Mouse (Mus musculus): ENCODE data around the gene Hook2.

Hook2 gene

DNA sequence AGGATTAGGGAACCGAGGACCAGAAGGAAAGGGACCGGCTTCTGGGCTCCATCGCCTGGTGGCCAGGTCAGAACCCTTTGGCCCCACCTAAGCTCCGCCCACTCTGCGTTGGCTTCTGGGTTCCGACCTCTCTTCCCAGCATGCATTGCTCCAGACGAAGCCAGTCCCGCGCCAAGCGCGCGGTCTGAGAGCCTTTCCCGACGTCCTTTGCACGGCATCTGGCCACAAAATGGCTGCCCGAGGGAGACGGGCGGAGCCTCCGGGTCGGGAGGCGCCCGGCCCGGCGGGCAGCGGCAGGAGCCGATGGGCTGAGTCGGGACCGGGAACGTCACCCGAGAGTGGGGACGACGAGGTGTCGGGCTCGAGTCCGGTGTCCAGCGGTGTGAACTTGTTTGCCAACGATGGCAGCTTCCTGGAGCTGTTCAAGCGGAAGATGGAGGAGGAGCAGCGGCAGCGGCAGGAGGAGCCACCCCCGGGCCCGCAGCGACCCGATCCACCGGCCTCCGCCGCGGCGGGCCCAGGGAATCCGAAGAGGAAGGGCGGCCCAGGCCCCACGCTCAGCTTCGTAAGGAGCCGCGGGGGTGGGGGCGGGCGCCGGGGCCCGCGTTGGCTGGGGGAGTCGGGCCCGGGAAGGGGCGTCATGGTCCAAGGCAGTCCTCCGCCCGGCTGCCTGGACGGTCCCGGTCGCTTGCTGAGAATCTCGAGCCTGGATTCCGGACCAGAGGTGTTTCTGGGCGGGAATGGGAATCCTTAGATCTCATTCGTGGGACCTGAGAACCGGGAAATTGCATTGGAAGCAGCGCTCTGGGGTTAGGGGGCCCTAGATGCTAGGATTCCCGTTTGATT lies 36.5 kb downstream of the Hook2 start, which contains the start of gene Trir:
Trir (plus strand) TSS at position 154 of the 846 bp plus-strand sequence.
- DNase-seq (ENCODE audit: low read depth, low spot score): peak; percentile 97
- H3K27me3 ChIP-seq (ENCODE audit: control insufficient read depth, insufficient read depth, low read length, poor library complexity, severe bottlenecking): no peaks in the 10 kb centered on the region

DNA sequence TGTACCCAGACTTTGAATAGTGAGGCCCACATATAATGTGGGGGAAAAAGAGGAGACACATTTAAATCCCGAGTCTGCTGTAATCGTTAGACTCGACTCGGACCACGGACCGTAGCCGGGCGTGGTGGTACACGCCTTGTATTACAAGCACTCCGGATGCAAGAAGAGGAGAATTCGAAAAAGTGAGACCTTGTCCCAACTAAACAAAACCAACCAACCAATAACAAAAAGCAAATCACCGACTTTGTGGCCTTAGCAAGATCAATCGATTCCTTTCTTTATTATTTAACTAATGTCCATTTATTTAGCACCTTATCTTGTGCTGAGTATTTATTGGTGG lies 37.1 kb downstream of the Hook2 start:
- Histone ChIP-seq H3K36me3 (ENCODE audit: control insufficient read depth, insufficient read depth, low read length, poor library complexity, severe bottlenecking) (peaks cover 3% of the 10 kb centered on the region), H3K27me3 (ENCODE audit: control insufficient read depth, insufficient read depth, low read length, poor library complexity, severe bottlenecking) (no peaks in the 10 kb centered on the region)

More for the DNA sequence above, 36.5 kb downstream of the Hook2 start, which contains the start of gene Trir:
- H3K36me3 ChIP-seq (ENCODE audit: control insufficient read depth, insufficient read depth, low read length, poor library complexity, severe bottlenecking): peaks cover 3% of the 10 kb centered on the region

DNA sequence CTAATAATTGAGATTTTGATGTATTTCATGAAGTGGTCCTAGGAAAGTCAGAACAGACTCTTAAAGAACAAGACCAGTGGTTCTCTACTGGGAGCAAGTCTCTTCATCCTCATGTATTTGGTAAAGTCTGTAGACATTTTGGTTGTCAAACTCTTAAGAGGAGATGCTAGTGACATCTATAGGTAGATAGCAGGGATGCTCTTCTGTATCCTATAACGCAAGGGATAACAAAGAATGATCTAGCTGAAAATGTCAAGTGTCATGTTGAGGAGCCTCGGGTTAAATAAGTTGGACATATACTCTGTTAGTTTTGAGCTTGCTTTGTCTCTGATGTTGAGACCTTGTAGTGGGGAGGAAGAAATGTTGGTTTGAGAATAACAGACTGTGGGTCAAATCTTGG lies 37.5 kb downstream of the Hook2 start:
- peaks cover 3% of the 10 kb centered on the region for H3K36me3 ChIP-seq (ENCODE audit: control insufficient read depth, insufficient read depth, low read length, poor library complexity, severe bottlenecking)
- DNase-seq (ENCODE audit: low read depth, low spot score): peak; percentile 32
- H3K27me3 ChIP-seq (ENCODE audit: control insufficient read depth, insufficient read depth, low read length, poor library complexity, severe bottlenecking): no peaks in the 10 kb centered on the region

More for the DNA sequence above, 37.1 kb downstream of the Hook2 start:
- DNase-seq (ENCODE audit: low read depth, low spot score): peak; percentile 30

DNA sequence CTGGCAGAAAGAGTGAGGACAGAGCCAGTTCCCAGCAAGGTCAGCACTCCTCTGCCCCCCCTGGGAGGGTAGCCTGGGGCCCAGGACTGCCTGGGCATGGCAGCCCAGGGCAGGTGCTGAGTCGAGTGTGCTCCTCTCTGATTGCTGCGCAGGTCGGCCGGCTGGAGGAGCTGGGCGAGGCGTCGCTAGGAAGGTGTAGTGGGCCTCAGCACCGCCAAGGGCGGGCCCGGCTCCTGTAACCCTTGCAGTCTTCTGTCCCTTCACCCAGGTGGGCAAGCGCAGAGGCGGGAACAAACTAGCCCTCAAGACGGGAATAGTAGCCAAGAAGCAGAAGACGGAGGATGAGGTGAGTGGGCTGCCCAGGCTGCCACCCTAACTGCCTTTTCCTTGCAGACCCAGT lies 38.9 kb downstream of the Hook2 start:
- peaks cover 3% of the 10 kb centered on the region for H3K36me3 ChIP-seq (ENCODE audit: control insufficient read depth, insufficient read depth, low read length, poor library complexity, severe bottlenecking)
- DNase-seq (ENCODE audit: low read depth, low spot score): no peak
- no peaks in the 10 kb centered on the region for H3K27me3 ChIP-seq (ENCODE audit: control insufficient read depth, insufficient read depth, low read length, poor library complexity, severe bottlenecking)

DNA sequence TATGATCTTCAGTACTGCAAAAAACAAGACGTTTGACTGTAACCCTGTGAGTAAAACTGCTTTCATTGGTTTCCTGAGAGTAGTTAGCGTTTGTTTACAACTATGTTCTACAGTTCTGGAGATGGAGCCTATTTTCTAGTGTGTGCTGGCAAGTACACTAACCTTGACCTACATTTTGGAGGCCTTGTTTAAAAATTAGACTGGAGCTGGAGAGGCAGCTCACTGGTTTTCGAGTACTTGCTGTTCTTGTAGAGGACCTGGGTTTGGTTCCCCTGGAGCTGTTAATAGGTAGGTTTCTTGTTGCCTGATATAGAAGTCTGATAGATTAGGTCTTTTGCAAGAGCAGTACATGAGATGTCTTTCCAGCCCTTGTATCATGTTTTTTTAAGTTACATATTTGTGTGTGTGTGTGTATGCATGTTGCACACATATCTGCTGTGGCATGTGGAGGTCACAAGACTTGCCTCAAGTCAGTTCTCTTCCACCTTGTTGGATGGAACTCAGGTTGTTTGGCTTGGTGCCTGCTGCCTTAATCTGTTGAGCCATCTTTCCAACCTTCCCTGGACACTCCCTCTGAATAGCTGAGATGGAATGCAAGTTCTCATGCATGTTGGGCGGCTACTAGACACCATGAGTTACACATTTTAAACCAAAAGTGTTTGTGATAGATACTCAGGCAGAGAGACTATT lies 42.4 kb downstream of the Hook2 start:
- no peak for DNase-seq (ENCODE audit: low read depth, low spot score)
- peaks cover 3% of the 10 kb centered on the region for H3K36me3 ChIP-seq (ENCODE audit: control insufficient read depth, insufficient read depth, low read length, poor library complexity, severe bottlenecking)
- no peaks in the 10 kb centered on the region for H3K27me3 ChIP-seq (ENCODE audit: control insufficient read depth, insufficient read depth, low read length, poor library complexity, severe bottlenecking)

DNA sequence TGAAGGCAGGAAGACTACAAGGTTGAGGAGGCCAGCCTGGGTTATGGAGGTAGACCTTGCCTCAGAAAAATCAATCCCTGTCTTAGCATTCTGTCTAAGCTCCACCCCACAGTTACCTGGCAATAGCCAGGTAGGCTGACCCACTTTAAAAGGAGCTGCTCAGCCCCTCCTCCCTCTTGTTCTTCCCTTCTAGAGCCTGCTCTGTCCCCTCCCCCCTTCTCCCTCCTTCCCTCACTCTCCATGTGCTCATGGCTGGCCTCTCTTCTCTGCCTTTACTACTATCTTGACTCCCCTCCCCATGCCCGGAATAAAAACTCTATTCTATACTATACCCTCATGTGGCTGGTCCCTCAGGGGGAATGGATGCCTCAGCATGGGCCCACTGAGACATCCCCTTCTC lies 43.5 kb downstream of the Hook2 start:
- peaks cover 3% of the 10 kb centered on the region for H3K36me3 ChIP-seq (ENCODE audit: control insufficient read depth, insufficient read depth, low read length, poor library complexity, severe bottlenecking)
- no peak for DNase-seq (ENCODE audit: low read depth, low spot score)
- no peaks in the 10 kb centered on the region for H3K27me3 ChIP-seq (ENCODE audit: control insufficient read depth, insufficient read depth, low read length, poor library complexity, severe bottlenecking)

DNA sequence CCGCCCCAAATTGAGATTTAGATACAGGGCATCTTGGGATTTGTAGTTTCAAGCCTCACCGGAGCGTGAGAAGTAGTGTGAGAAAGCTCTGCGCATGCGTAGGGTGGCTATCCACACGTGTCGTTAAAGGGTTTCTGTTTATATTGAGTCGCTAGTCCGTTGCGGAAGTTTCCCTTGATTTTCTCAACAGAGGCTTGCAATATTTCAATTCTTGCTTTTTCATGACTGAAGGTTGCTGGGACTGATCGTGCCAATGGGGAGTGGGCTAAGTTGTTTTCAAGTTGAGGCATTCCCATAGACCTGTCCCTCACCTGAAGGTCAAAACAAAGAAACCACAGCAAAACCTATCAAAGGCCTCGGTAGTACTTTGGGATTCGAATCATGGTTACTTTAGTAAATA lies 44.4 kb downstream of the Hook2 start:
- Histone ChIP-seq H3K27me3 (ENCODE audit: control insufficient read depth, insufficient read depth, low read length, poor library complexity, severe bottlenecking) (no peaks in the 10 kb centered on the region), H3K36me3 (ENCODE audit: control insufficient read depth, insufficient read depth, low read length, poor library complexity, severe bottlenecking) (no peaks in the 10 kb centered on the region; the same call in 1 of the 2 replicates)
- DNase-seq (ENCODE audit: low read depth, low spot score): peak; percentile 94

DNA sequence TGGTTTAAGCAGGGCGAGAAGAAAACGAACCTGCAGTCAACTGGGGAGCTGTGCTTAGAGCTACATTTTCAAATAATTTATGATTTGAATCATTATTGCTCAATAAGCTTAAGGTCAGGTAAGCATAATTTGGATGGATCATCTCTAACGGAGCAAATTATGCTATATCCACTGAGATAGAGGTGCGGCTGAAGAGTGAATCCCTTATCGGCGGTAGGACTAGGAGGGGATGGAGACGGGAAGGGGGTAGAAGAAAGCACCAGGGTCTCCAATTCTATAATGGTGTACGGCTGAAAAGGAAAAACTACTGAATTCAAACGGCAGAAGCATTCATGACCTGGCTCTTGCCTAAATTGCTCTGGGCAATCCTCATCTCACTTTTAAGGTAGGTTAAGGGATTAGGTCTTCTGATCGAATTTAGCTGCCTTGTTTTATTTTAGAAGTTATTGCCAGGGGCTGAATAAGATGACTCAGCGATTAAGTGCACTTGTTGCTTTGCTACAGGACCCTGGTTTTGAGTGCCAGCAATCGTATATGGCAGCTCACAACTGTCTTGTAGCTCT lies 44.8 kb downstream of the Hook2 start:
- DNase-seq (ENCODE audit: low read depth, low spot score): no peak
- no peaks in the 10 kb centered on the region; the same call in 1 of the 2 replicates for H3K36me3 ChIP-seq (ENCODE audit: control insufficient read depth, insufficient read depth, low read length, poor library complexity, severe bottlenecking)
- no peaks in the 10 kb centered on the region for H3K27me3 ChIP-seq (ENCODE audit: control insufficient read depth, insufficient read depth, low read length, poor library complexity, severe bottlenecking)

DNA sequence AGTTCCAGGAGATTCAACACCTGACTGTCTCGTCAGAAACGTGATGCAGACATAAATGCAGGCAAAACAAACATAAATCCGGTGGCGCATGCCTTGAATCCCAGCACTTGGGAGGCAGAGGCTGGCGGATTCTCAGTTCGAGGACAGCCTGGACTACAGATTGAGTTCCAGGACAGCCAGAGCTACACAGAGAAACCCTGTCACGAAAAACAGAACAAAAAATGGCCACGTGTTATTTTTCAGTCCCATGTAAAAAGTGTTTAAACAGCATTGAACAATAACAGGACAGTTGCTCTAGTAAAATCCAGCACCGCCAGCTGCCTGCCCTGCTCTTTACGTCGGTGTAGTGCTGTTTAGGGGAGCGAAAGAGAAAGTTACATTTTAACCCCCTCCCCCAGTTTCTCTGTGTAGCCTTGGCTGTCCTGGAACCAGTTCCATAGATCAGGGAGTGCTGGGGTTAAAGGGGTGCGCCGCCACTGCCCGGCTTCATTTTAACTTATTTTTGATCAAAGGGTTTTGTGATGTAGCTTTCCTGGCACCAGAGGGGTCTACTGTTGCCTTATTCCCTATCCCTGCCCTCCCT lies 45.4 kb downstream of the Hook2 start:
- H3K36me3 ChIP-seq (ENCODE audit: control insufficient read depth, insufficient read depth, low read length, poor library complexity, severe bottlenecking): no peaks in the 10 kb centered on the region; the same call in 1 of the 2 replicates
- DNase-seq (ENCODE audit: low read depth, low spot score): peak; percentile 43
- H3K27me3 ChIP-seq (ENCODE audit: control insufficient read depth, insufficient read depth, low read length, poor library complexity, severe bottlenecking): no peaks in the 10 kb centered on the region

DNA sequence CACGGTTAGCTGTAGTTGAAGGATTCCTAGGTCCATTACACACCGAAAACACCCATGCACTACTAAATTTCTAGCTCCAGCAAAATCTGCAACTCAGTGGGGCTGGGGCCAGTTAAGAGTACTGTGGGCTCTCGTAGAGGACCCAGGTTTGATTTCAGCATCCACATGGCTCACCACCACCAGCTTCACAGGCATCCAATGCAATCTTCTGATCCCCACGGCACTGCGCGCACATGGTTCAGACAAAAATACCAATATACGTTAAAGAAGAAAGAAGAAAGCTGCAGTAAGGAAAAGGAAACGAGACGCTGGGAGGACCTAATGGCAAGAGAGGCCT lies 45.9 kb downstream of the Hook2 start:
- no peak for DNase-seq (ENCODE audit: low read depth, low spot score)
- H3K27me3 ChIP-seq (ENCODE audit: control insufficient read depth, insufficient read depth, low read length, poor library complexity, severe bottlenecking): no peaks in the 10 kb centered on the region
- no peaks in the 10 kb centered on the region; the same call in 1 of the 2 replicates for H3K36me3 ChIP-seq (ENCODE audit: control insufficient read depth, insufficient read depth, low read length, poor library complexity, severe bottlenecking)

DNA sequence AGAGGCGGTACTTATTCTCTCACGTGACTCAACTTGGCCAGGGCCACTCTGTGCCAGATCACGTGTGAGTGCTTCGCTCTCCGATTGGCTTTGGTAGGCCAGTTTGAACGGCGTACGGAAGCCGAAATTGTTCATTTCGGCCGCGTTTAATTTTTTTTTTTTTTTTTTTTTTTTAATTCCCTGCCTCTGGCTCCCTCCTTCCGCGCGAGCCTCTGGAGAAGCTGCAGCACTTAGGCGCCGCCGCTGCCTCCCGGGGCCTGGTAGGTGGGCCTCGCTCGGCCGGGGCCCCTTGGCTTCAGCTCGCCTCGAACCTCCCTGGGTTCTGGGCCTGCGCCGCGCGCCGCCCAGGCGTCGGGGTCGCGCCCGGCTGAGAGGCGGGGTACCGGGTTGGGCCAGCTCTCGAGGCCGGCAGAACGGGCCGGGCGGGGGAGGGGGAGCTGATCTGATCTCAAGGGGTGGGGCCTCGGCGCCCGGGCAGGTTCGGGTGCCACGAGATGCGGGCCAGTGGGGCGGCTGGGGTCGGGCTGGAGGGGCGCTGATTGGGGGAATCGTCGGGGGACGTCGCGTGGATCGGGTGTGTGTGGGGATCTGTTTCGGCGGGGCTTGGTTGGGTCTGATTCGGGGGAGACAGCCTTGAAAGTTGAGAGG lies 46.4 kb downstream of the Hook2 start, which contains the start of gene Tnpo2:
Tnpo2 (plus strand) TSS at position 198 of the 648 bp plus-strand sequence.
- Histone ChIP-seq H3K27me3 (ENCODE audit: control insufficient read depth, insufficient read depth, low read length, poor library complexity, severe bottlenecking) (no peaks in the 10 kb centered on the region), H3K36me3 (ENCODE audit: control insufficient read depth, insufficient read depth, low read length, poor library complexity, severe bottlenecking) (no peaks in the 10 kb centered on the region; the same call in 1 of the 2 replicates)
- DNase-seq (ENCODE audit: low read depth, low spot score): peak; percentile 96

DNA sequence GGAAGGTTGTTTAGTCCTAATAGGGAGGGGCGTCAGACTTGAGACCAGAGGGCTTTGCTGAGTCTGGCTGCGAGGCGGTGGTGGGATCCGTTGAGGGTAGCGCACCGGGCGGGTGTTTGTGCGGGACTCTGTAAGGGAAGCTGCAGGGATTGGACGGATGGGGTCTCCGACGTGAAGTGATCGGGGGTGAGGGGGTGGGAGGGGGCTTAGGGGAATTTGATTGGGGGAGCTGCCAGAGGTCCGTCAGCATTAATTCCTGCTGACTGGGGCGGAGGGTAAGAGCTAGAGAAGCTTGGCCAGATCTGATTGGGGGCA lies 46.9 kb downstream of the Hook2 start:
- Histone ChIP-seq H3K27me3 (ENCODE audit: control insufficient read depth, insufficient read depth, low read length, poor library complexity, severe bottlenecking) (no peaks in the 10 kb centered on the region), H3K36me3 (ENCODE audit: control insufficient read depth, insufficient read depth, low read length, poor library complexity, severe bottlenecking) (no peaks in the 10 kb centered on the region; the same call in 1 of the 2 replicates)
- no peak for DNase-seq (ENCODE audit: low read depth, low spot score)

DNA sequence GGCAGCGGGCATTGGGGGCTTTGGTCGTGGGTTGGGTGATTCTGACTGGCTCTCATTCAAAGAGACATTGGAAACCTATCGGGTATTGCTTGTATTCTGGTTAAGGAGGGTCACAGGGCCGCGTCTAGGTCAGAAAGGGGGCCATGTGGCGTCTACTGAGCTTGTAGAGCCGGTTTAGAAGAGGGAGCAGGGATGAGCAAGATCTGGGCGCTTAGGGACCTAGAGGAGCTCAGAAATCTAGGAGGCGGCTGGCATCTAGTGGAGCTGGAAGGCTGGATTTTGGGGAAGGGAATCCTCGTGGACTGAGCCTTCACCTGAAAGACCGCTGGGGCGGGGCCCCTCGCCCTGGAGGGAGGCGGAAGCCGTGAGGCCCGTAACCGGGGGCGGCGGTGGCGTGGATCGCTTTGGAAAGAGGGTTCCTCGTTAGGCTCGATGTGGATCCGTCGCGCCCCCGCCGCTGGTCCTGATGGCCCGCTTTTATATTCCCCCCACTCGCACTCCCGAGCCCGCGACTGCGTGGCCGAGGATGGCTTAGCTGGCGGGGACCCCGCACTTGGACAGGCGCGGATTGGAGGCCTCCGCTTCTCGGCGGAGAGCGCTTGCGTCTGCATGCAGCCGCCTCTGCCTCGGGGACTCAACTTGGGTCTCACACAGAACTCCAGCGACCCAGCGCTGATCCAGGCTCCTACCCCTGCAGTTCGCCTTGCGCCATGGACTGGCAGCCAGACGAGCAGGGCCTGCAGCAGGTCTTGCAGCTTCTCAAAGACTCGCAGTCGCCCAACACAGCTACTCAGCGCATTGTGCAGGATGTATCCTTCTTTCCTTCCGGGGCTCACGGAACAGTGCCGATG lies 47.5 kb downstream of the Hook2 start:
- peak; percentile 34 for DNase-seq (ENCODE audit: low read depth, low spot score)
- Histone ChIP-seq H3K36me3 (ENCODE audit: control insufficient read depth, insufficient read depth, low read length, poor library complexity, severe bottlenecking) (no peaks in the 10 kb centered on the region; the same call in 1 of the 2 replicates), H3K27me3 (ENCODE audit: control insufficient read depth, insufficient read depth, low read length, poor library complexity, severe bottlenecking) (no peaks in the 10 kb centered on the region)

DNA sequence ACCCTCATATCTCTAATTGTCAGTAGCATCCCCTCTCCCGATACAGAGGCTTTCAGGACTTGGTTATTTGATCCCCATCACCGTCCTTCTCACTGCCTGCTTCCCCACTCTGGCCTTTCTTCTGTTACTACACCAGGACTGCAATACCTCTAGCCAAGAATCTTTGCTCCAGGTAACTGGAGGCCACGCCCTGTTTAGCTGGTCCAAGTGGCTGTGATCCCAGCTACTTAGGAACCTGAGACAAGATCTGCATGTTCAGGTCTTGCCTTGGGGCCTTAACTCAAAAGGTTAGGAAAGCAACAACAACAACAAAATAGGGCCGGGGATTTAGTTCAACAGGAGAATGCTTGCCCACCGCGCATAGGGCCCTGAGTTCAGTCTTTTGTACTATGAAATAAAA lies 53.2 kb downstream of the Hook2 start:
- H3K36me3 ChIP-seq (ENCODE audit: control insufficient read depth, insufficient read depth, low read length, poor library complexity, severe bottlenecking): peaks cover 11% of the 10 kb centered on the region
- no peaks in the 10 kb centered on the region for H3K27me3 ChIP-seq (ENCODE audit: control insufficient read depth, insufficient read depth, low read length, poor library complexity, severe bottlenecking)
- DNase-seq (ENCODE audit: low read depth, low spot score): no peak

All from splenic B cell, adult 2 months (primary cell).